Mouse (Mus musculus) cerebellum, adult 2 months (tissue): Measurements from ENCODE around the gene Ermard.

ENCODE experiments used
- CTCF ChIP-seq: fragments of 200-500 bp; IDR thresholded peaks from 2 replicates; pipeline ENCODE4 v1.5.1; 2011; ENCODE audit warnings: low read depth, mild to moderate bottlenecking, control low read depth, low read length, moderate library complexity, borderline replicate concordance; ENCODE audit not compliant: insufficient read depth
- POLR2A ChIP-seq: fragments of 200-500 bp; IDR thresholded peaks from 2 replicates; pipeline ENCODE4 v1.6.1; 2011; ENCODE audit warnings: low read length, control low read depth, borderline replicate concordance; ENCODE audit not compliant: insufficient read depth

GRCm38 (mm10) chr17:15120569-15120968 lies 79.6 kb downstream of the Ermard start:
- TF ChIP-seq POLR2A (no peak), CTCF (no peak)
